Mouse (Mus musculus): ENCODE measurements around the gene Lrp5. TPM values are rescaled to one million over a fixed set of nuclear protein-coding genes. Genes with fewer than 3 reads are reported as not detected.

Lrp5 gene
- 4.7 and 5.2 TPM in 2 replicates for polyA plus RNA-seq (2014; fragmentation: Nextera tagmentation; extraction: Ambion mirVana)

DNA sequence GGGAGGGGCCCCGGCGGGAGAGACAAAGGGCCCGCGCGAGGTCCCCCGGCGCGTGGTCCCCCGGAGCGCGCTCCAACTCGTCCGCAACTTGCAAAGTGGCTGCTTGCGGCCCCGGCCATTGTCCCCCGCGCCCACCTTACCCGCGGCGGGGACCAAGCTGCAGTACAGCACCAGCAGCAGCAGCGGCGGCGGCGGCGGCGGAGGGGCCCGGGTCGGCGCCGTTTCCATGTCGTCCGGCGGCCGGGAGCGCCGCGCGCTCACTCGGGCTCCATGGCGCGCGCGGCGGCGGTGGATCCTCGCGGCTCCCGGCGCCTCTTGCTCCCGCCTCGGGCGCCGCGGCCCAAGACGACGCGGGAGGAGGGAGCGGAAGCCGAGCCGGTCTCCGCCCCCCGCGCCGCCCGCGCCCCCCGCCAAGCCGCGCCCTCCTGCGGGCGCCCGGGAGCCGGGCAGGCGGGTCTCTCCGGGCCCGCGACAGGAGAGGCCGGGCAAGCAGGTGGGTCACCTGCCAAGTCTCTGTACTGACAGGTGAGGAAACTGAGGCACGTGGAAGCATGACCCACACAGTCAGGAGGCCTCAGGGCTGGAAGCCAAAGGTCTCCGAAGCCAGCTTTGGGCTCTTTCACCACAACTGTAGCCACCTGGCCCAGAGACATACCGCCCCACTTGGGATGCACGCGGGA lies at the start of gene Lrp5:
Lrp5 (minus strand) TSS at position 350 of the 680 bp plus-strand sequence.
- no peaks in the 10 kb centered on the region for H3K9me3 ChIP-seq (ENCODE audit: control insufficient read depth, low read length)
- 0 out of 2 replicates have a peak within 1 kb of the TSS, but pooled peaks have one; percentile 2 for H3K27ac ChIP-seq (ENCODE audit: low read depth, low read length)

DNA sequence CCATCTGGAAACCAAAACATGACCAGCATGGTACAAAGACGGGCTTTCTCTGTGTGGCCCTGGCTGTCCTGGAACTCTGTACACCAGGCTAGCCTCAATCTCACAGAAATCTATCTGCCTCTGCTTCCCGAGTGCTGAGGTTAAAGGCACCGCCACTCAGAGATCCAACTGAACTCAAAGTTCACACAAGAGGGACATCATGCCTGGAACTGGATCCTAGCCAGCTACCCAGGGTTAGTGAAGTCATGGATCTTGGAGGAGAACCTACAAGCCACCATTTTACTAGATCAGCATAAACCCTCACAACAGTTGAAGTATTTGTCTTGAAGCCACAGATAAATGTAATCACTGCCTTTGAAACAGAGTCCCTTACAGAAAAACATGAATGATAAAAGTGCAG lies 49.6 kb upstream of the Lrp5 start:
- ATAC-seq (replicated peaks; ENCODE audit: low FRiP score) = no peak
- no peak for DNase-seq (ENCODE audit: low spot score)
- Histone ChIP-seq H3K27ac (ENCODE audit: low read depth, low read length) (no peak overlapping the region), H3K4me1 (replicated peaks; ENCODE audit: control insufficient read depth, insufficient read depth, low read length) (no peaks in the 10 kb centered on the region), H3K4me3 (ENCODE audit: low read depth, low read length) (no peak overlapping the region), H3K36me3 (ENCODE audit: control insufficient read depth, insufficient read depth, low read length) (no peaks in the 10 kb centered on the region), H3K27me3 (ENCODE audit: control insufficient read depth, insufficient read depth, low read length) (no peaks in the 10 kb centered on the region), H3K9ac (ENCODE audit: low read length) (no peak overlapping the region), H3K9me3 (ENCODE audit: control insufficient read depth, low read length) (no peaks in the 10 kb centered on the region), H3K4me2 (ENCODE audit: low read depth, low read length, severe bottlenecking) (no peak overlapping the region)
- 93% methylated on average over 3 of the region's 3 CpGs for WGBS

More for the DNA sequence above, at the start of gene Lrp5:
- 1% methylated on average over 68 of the region's 83 CpGs for whole genome bisulfite sequencing
- DNase-seq (ENCODE audit: low spot score) = peak; percentile 75
- no peaks in the 10 kb centered on the region for H3K27me3 ChIP-seq (ENCODE audit: control insufficient read depth, insufficient read depth, low read length)
- H3K36me3 ChIP-seq (ENCODE audit: control insufficient read depth, insufficient read depth, low read length) = no peaks in the 10 kb centered on the region
- ATAC-seq (replicated peaks; ENCODE audit: low FRiP score) = peak; percentile 54
- H3K4me1 ChIP-seq (replicated peaks; ENCODE audit: control insufficient read depth, insufficient read depth, low read length) = peaks cover 13% of the 10 kb centered on the region; the same call in 1 of the 2 replicates
- H3K4me2 ChIP-seq (ENCODE audit: low read depth, low read length, severe bottlenecking) = peak within 1 kb of the TSS; percentile 95
- peak within 1 kb of the TSS; percentile 91 for H3K9ac ChIP-seq (ENCODE audit: low read length)
- H3K4me3 ChIP-seq (ENCODE audit: low read depth, low read length) = peak within 1 kb of the TSS; percentile 92

DNA sequence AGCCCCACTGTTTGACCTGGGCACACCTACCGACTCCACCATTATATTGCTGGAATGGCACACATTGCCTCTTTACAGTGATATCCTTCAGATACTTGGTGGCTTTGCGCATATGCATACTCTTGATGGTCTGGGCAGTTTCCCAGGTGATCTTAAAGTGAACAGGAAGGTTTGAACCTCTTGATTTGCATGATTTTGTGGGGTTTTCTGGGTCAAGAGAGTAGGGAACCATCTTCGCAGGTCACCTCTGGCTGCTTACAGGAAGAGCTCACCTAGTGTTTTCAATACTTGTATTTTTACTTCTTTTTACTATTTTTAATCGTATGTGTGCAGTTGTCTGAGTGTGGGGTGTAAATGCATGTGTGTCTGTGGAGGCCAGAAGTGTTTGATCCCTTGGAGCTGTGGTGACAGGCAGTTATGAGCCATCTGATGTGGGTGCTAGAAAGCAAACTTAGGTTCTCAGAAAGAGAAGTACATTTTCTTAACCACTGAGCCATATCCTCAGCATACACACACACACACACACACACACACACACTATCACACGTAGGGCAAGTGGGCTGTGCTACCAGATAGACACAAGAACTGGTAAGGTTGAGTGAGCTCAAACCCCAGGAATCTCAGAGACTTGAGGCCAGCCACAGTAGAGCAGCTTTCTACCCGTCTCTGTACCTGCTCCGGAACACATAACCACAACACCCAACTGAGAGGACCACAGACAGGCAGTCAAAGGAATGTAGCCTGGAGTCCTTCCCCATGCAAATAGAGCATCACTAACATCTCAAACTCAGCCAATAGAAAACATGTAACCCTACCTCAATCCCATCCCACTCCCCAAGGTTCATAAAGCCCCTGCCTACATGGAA lies 44.6 kb upstream of the Lrp5 start:
- no peaks in the 10 kb centered on the region for H3K36me3 ChIP-seq (ENCODE audit: control insufficient read depth, insufficient read depth, low read length)
- no peak overlapping the region for H3K27ac ChIP-seq (ENCODE audit: low read depth, low read length)
- DNase-seq (ENCODE audit: low spot score) (no peak), ATAC-seq (replicated peaks; ENCODE audit: low FRiP score) (no peak)
- H3K27me3 ChIP-seq (ENCODE audit: control insufficient read depth, insufficient read depth, low read length) = no peaks in the 10 kb centered on the region
- H3K9me3 ChIP-seq (ENCODE audit: control insufficient read depth, low read length) = no peaks in the 10 kb centered on the region
- H3K4me2 ChIP-seq (ENCODE audit: low read depth, low read length, severe bottlenecking) = no peak overlapping the region
- WGBS = 85% methylated on average over 7 of the region's 7 CpGs
- H3K4me3 ChIP-seq (ENCODE audit: low read depth, low read length) = no peak overlapping the region
- H3K4me1 ChIP-seq (replicated peaks; ENCODE audit: control insufficient read depth, insufficient read depth, low read length) = no peaks in the 10 kb centered on the region
- H3K9ac ChIP-seq (ENCODE audit: low read length) = no peak overlapping the region

DNA sequence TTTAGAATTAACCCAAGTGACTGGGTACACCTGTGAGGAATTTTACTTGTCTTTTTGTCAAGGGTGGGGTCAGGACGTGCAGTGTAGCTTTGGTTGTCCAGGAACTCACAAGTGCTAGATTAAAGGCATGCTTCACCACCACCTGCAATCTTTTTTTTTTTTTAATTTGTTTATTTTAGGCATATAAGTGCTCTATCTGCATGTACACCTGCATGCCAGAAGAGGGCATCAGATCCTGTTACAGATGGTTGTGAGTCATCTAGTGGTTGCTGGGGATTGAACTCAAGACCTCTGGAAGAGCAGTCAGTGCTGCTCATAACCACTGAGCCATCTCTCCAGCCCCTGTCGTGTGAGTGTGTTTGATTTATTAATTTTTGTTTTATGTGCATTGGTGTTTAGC lies 42.5 kb upstream of the Lrp5 start:
- H3K4me3 ChIP-seq (ENCODE audit: low read depth, low read length) = no peak overlapping the region
- H3K27me3 ChIP-seq (ENCODE audit: control insufficient read depth, insufficient read depth, low read length) = no peaks in the 10 kb centered on the region
- no peaks in the 10 kb centered on the region for H3K4me1 ChIP-seq (replicated peaks; ENCODE audit: control insufficient read depth, insufficient read depth, low read length)
- H3K36me3 ChIP-seq (ENCODE audit: control insufficient read depth, insufficient read depth, low read length) = no peaks in the 10 kb centered on the region
- no peak overlapping the region for H3K9ac ChIP-seq (ENCODE audit: low read length)
- H3K27ac ChIP-seq (ENCODE audit: low read depth, low read length) = no peak overlapping the region
- ATAC-seq (replicated peaks; ENCODE audit: low FRiP score) (no peak), DNase-seq (ENCODE audit: low spot score) (no peak)
- 68% methylated on average over 2 of the region's 2 CpGs for WGBS
- H3K9me3 ChIP-seq (ENCODE audit: control insufficient read depth, low read length) = peaks cover under 1% of the 10 kb centered on the region; the same call in 1 of the 2 replicates
- H3K4me2 ChIP-seq (ENCODE audit: low read depth, low read length, severe bottlenecking) = no peak overlapping the region

DNA sequence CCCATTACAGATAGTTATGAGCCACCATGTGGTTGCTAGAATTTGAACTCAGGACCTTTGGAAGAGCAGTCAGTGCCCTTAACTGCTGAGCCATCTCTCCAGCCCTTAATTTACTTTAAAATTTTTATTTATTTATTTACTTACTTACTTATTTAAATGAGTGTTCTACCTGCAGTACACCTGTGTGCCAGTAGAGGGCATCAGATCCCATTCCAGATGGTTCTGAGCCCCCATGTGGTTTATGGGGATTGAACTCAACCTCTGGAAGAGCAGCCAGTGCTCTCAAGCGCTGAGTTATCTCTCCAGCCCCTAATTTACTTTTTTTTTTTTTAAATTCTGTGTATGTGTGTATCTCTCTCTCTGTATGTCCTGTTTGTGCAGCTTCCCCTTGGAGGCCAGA lies 38.4 kb upstream of the Lrp5 start:
- WGBS = 40% methylated on average over 1 of the region's 1 CpGs
- Histone ChIP-seq H3K4me1 (replicated peaks; ENCODE audit: control insufficient read depth, insufficient read depth, low read length) (no peaks in the 10 kb centered on the region), H3K27me3 (ENCODE audit: control insufficient read depth, insufficient read depth, low read length) (no peaks in the 10 kb centered on the region), H3K36me3 (ENCODE audit: control insufficient read depth, insufficient read depth, low read length) (no peaks in the 10 kb centered on the region), H3K9me3 (ENCODE audit: control insufficient read depth, low read length) (peaks cover 2% of the 10 kb centered on the region; the same call in 1 of the 2 replicates), H3K4me2 (ENCODE audit: low read depth, low read length, severe bottlenecking) (no peak overlapping the region), H3K27ac (ENCODE audit: low read depth, low read length) (no peak overlapping the region), H3K9ac (ENCODE audit: low read length) (no peak overlapping the region), H3K4me3 (ENCODE audit: low read depth, low read length) (no peak overlapping the region)
- no peak for ATAC-seq (replicated peaks; ENCODE audit: low FRiP score)
- DNase-seq (ENCODE audit: low spot score) = peak; percentile 72

DNA sequence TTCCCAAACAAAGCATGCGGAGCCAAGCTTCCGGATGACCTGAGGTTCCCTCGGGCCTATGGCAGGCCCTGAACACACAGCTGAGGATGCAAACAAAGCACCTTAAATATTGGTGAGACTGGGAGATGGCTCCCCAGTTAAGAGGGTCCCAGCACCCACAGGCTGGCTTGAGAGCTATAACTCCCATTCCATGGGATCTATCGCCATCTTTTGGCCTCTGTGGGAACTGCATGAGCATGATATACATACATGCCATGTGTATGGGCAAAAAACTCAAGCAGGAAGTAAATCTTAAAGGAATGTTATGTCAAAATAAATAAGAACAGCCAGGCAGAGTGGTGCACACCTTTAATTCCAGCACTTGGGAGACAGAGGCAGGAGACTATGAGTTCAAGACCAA lies 37.5 kb upstream of the Lrp5 start:
- Histone ChIP-seq H3K27me3 (ENCODE audit: control insufficient read depth, insufficient read depth, low read length) (no peaks in the 10 kb centered on the region), H3K27ac (ENCODE audit: low read depth, low read length) (no peak overlapping the region), H3K4me2 (ENCODE audit: low read depth, low read length, severe bottlenecking) (no peak overlapping the region), H3K36me3 (ENCODE audit: control insufficient read depth, insufficient read depth, low read length) (no peaks in the 10 kb centered on the region), H3K4me3 (ENCODE audit: low read depth, low read length) (no peak overlapping the region), H3K9me3 (ENCODE audit: control insufficient read depth, low read length) (peaks cover 2% of the 10 kb centered on the region; the same call in 1 of the 2 replicates), H3K9ac (ENCODE audit: low read length) (no peak overlapping the region), H3K4me1 (replicated peaks; ENCODE audit: control insufficient read depth, insufficient read depth, low read length) (no peaks in the 10 kb centered on the region; the same call in 1 of the 2 replicates)
- DNase-seq (ENCODE audit: low spot score) (peak; percentile 71), ATAC-seq (replicated peaks; ENCODE audit: low FRiP score) (no peak)
- 76% methylated on average over 4 of the region's 4 CpGs for WGBS

DNA sequence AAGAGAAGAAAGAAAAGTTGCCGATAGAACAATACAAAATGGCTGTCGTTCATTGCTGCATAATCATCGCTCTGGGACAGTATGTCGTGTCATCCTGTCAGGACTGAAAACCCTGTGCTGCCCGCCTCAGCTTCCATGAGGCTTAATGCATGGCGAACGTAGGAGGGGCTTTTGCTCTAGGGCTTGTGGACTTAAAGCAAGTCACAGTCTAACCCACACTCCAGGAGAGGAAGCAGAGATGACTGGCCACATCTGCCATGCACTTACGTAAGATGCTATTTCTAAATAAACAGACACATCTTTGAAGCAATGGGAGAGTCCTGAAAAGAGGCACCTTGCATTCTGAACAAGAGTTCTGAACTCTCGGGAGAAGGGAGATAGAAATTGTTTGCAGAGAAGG lies 36.8 kb upstream of the Lrp5 start:
- Histone ChIP-seq H3K4me2 (ENCODE audit: low read depth, low read length, severe bottlenecking) (no peak overlapping the region), H3K4me1 (replicated peaks; ENCODE audit: control insufficient read depth, insufficient read depth, low read length) (no peaks in the 10 kb centered on the region; the same call in 1 of the 2 replicates), H3K4me3 (ENCODE audit: low read depth, low read length) (no peak overlapping the region), H3K9ac (ENCODE audit: low read length) (no peak overlapping the region), H3K27me3 (ENCODE audit: control insufficient read depth, insufficient read depth, low read length) (no peaks in the 10 kb centered on the region), H3K27ac (ENCODE audit: low read depth, low read length) (no peak overlapping the region), H3K9me3 (ENCODE audit: control insufficient read depth, low read length) (peaks cover 2% of the 10 kb centered on the region; the same call in 1 of the 2 replicates), H3K36me3 (ENCODE audit: control insufficient read depth, insufficient read depth, low read length) (no peaks in the 10 kb centered on the region; the same call in 1 of the 2 replicates)
- 91% methylated on average over 9 of the region's 9 CpGs for WGBS
- no peak for ATAC-seq (replicated peaks; ENCODE audit: low FRiP score)
- no peak for DNase-seq (ENCODE audit: low spot score)

DNA sequence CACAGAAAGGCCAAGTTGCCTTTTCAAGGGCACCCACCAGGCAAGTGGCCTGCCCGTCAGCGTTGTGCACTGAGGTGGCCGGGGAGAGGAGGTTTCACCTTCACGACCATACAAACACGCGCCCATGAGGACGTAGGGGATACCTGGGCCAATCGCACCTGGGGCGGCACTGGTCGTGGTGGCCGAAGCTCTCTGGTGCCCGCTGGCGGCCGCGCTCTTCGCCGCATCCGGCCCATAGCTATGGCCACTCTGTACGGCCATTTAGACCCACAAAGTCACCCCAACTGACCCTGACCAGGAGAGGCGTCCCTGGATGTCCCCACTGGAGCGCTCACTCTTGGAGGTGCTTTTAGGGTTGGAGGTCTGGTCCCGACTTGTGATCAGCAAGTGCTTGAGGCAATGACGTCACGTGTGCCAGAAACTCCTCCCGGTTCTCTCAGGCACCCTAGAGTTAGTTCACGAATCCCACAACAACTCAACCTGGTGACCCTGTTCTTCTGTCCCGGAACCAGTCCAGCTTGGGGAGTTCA lies 33.1 kb upstream of the Lrp5 start:
- no peak overlapping the region for H3K27ac ChIP-seq (ENCODE audit: low read depth, low read length)
- H3K27me3 ChIP-seq (ENCODE audit: control insufficient read depth, insufficient read depth, low read length) = no peaks in the 10 kb centered on the region
- ATAC-seq (replicated peaks; ENCODE audit: low FRiP score) = peak; percentile 66

More for the DNA sequence above, 33.1 kb upstream of the Lrp5 start:
- Histone ChIP-seq H3K9me3 (ENCODE audit: control insufficient read depth, low read length) (peaks cover 2% of the 10 kb centered on the region; the same call in 1 of the 2 replicates), H3K4me3 (ENCODE audit: low read depth, low read length) (peak overlapping the region; percentile 28), H3K9ac (ENCODE audit: low read length) (peak overlapping the region; percentile 27; the same call in 1 of the 2 replicates), H3K4me1 (replicated peaks; ENCODE audit: control insufficient read depth, insufficient read depth, low read length) (no peaks in the 10 kb centered on the region; the same call in 1 of the 2 replicates), H3K4me2 (ENCODE audit: low read depth, low read length, severe bottlenecking) (peak overlapping the region; percentile 68), H3K36me3 (ENCODE audit: control insufficient read depth, insufficient read depth, low read length) (peaks cover 13% of the 10 kb centered on the region)
- 1% methylated on average over 27 of the region's 27 CpGs for WGBS
- peak; percentile 69 for DNase-seq (ENCODE audit: low spot score)

All from forebrain, embryonic 11.5 days (tissue).